Mouse (Mus musculus) lung, adult 10 weeks (tissue): ENCODE data around the gene Ciart. TPM values are rescaled to one million over a fixed set of nuclear protein-coding genes. Genes with fewer than 3 reads are reported as not detected.

ENCODE experiments used
- polyA plus RNA-seq: library from polyadenylated mRNA; stranded (reverse); fragments of 350-450 nt; fragmentation: Illumina TruSeq; extraction: RNeasy Lipid Tissue Mini Kit (QIAGEN cat#74804); gene quantifications from one replicate; pipeline ENCODE4 v1.2.3, GENCODE M21; 2014; ENCODE audit warnings: low read depth, low replicate concordance; ENCODE audit not compliant: insufficient read depth

Gene Ciart
- polyA plus RNA-seq, result 5.9 TPM

DNA sequence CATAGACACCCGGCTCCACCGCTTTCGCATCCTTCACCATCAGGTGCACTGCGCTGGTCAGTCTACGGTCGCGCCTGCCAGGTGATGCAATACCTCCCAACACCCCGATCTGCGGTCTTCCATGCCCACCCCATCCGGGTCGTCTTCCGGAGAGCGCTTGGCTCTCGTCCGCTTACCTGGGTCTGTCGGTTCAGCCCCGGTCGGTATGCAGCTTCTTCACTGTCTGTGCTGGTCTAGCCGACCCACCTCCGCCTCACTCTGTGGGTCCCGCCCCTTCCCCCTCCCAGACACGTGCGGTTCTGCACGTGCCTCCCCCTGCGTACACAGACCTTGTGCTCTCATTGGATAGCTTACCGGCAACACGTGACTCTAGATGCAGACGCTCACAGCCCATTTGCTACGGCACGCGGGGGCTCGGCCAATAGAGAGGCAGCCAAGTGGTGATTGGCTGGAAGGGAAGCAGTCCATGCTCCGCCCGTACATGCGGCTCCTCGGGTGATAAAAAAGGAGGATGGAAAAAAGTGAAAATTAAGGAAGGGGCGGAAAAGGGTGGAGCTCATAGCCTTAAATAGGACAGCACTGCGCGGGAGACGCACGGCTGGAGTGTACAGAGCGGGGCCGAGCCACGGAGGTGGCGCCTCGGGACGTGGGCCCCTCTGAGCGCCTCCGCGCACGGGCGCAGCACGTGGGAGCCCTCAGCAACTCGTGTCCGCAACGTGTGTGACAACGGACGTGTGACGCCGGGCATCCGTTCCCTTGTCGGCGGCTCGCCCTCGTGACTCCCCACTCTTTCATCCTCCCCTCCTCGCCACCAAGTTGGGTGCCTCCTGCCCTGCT, at the start of gene Ciart:
Ciart (minus strand) TSS at position 273 of the 837 bp plus-strand sequence.

DNA sequence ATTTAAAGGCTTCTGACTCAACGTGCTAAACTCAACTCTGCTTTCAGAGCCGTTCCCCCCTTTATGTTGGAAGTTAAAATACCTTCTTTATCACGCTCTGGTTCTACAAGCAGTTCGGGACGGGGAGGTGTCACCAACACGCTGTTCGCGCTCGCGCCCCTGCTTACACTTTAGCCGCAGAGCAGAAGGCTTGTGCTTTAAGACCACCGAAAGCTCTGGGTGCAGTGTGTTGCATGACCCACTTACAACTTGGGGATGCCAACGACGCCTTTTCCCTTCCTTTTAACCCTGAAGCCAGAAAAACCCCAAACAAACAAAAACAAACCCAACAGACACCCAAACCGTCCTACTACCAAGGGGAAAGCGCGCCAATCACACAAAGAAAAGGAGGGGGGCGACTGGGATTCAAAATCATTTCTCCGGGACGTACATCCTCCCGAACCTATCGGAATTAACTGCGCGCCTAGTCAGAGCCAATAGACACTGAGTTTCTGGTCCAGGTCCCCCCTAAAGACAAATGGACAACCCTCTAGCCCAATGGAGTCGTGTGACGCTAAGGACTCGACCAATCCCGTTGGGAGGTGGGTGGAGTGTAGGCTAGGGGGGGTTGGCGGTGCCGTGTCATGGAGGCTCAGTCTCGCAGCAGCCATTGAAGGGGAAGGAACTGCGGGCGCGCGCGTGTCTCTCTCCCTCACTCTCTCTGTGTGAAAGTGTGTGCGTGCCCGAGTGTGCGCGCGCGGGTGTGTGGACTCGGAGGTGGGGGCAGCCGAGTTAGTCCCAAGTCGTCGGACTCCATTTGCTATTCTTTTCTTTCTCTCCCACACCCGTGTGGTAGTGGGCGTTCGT, 46.8 kb upstream of the Ciart start, which contains the start of gene Anp32e:
Anp32e (plus strand) TSS at position 589 of the 846 bp plus-strand sequence.

DNA sequence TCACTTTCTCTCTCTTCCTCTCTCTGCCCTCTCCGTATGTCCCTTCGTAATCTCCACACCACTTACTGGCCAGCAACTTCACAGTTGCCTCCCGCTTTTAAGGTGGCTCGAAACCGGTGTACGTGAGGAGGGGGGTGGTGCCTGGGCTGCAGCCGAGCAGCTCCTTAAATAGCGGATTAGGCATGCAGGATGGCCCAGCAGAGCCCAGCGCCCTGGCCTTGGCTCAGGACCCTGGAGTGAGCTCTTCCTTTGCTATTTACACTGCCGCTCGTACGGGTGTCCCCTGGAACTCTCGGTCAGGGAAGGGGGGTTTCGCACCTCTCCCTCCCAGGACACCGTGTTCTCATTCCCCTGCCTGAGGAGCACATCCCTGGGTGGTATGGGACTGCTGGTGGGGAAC, 22.5 kb upstream of the Ciart start, which contains the start of gene Car14:
Car14 (minus strand) TSS at position 124 of the 400 bp plus-strand sequence.

DNA sequence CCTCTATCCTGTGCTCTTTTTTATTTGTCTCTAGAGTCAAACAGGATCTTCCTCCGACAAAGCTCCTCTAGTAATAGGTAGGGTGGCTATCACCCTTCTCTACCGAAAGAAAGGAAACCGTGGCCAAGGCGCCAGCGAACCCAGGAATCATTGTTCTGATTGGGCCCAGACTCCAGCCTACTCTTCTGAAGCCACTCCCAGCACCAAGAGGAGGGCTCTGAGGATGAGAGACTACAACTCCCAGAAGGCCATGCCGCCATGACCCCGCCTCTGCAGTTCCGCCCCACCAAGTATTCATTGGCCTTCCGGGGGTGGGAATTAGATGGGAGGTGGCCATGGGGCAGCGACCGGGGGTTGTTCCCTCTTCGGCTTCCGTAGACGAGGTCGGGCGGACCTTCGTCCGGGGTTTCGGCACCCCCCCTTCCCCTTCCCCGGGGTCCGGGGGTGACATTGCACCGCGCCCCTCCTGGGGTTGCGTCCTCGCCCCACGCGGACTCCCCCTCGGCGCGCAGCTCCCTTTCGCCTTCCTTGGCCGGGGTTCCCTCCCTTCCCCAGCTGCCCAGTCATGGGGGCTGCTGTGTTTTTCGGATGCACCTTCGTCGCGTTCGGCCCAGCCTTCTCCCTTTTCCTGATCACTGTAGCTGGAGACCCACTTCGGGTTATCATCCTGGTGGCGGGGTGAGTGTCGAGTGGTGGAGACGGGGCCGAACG, 11.7 kb upstream of the Ciart start, which contains the start of gene Aph1a:
Aph1a (plus strand) TSS at position 364 of the 711 bp plus-strand sequence.

DNA sequence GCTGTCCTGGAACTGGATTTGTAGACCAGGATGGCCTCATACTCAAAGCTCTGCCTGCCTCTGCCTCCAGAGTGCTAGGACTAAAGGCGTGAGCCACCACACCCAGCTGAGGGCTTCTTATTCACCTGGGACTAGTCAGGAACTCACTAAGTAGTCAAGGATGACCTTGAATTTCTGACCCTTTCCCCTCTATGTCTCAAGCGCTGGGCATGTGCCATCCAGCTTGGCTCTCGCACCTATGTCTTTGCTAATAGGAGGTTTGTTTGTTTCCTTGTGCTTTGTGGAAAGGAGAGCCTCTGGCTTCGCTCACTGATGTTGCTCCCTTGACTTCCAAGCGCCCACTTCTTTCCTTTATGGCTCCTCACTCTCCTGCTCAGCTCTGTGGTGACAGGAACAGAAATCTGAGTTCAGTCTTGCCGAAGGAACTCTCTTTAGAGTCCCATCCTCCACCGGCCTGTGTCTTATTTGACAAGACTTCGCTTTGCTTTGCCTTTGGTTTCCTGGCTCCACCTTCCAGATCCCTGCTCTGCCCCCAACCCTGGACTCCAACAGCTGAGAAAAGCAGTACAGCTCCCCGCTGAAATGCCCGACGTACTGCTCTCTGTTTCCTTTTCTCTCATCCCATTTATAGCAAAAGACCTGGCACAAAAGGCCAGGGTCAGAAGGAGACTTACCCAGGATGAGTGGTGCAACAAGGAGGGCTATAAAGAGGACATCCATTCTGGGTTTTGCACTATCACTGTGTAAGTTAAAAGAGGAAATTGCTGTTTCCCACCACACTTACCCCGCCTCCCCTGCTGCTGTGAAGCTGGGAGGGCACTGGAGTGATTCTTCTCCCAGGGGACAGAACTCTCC, 9.4 kb upstream of the Ciart start, which contains the start of gene BC028528:
BC028528 (minus strand) TSS at position 795 of the 855 bp plus-strand sequence.

DNA sequence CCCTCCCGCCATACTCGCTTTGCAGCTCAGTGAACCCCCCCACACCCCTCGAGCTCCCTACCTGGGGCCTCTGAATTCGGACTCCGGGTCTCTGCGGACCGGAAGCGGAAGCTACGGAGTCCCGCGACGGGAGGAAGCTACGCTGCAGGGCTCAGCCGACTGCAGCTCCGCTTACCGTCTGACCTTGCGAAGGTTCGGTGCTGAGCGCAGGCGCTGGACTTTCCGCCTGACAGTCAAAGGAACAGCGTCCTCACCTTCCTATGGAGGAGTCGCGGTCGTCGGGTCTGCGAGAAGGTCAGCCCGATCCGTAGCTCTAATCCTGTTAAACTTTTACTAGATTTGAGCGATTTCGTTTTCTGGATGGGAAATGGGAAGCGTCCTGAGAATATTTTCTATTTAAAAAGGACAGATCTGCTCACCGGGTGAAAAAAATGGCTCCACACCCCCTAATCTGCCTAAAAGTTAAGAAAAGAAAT, 10.6 kb downstream of the Ciart start, which contains the start of gene Mrps21:
Mrps21 (minus strand) TSS at position 128 of the 476 bp plus-strand sequence.

DNA sequence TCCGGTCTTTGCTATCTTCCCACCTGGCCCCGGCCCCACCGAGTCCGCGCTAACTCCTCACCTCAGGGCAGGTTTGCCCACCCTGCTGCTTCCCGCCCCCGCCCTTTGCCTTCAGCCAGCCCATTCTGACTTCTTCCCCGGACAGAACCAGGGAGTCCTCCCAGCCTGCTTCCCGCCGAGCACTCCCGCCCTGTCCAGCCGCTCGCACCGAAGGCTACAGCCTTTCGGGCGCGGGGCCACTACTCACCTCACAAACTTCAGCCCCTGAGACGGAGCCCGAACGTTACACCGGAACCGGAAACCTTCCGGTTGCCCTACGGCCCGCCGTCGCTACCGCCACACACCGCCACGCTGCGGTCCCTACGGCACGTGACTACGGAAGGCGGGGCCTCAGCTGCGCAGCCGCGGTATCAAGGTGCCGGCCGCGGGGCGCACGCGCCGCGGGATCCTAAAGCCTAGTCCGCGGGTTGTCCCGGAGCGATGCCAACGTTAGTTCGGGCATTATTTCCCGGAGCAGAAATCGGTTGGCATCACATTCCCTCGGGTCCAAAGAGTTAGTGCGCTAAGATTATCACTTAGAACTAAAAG, 26.5 kb downstream of the Ciart start, which contains the start of gene Prpf3:
Prpf3 (minus strand) TSS at position 384 of the 588 bp plus-strand sequence.

Other genes with a start within 250 kb of the Ciart start
- 167 TPM for gene Mcl1, start 223.5 kb downstream of the Ciart start, polyA plus RNA-seq
- gene Adamtsl4, start 194.3 kb downstream of the Ciart start, polyA plus RNA-seq, result 23.2 TPM
- gene Ecm1, start 142.7 kb downstream of the Ciart start, polyA plus RNA-seq, result 101 TPM
- 17.0 TPM for gene Tars2, start 122.0 kb downstream of the Ciart start, polyA plus RNA-seq
- gene Rprd2, start 63.4 kb downstream of the Ciart start, polyA plus RNA-seq, result 5.7 TPM
- 21.4 TPM for gene Prpf3, start 26.4 kb downstream of the Ciart start, polyA plus RNA-seq
- gene Mrps21, start 10.7 kb downstream of the Ciart start, polyA plus RNA-seq, result 239 TPM
- 313 TPM for gene BC028528, start 9.8 kb upstream of the Ciart start, polyA plus RNA-seq
- 86.4 TPM for gene Aph1a, start 11.7 kb upstream of the Ciart start, polyA plus RNA-seq
- gene Car14, start 22.4 kb upstream of the Ciart start, polyA plus RNA-seq, result 16.3 TPM
- gene Anp32e, start 47.0 kb upstream of the Ciart start, polyA plus RNA-seq, result 47.6 TPM
- 84.1 TPM for gene Plekho1, start 113.8 kb upstream of the Ciart start, polyA plus RNA-seq
- gene Vps45, start 176.2 kb upstream of the Ciart start, polyA plus RNA-seq, result 19.7 TPM
- 14.2 TPM for gene Otud7b, start 222.3 kb upstream of the Ciart start, polyA plus RNA-seq